Mouse (Mus musculus) cortical plate, adult 2 months (tissue): ENCODE data around the gene Thop1.

Experiments
- CTCF ChIP-seq: fragments of 200-500 bp; IDR thresholded peaks from 2 replicates; pipeline ENCODE4 v1.5.1; 2011; ENCODE audit warnings: mild to moderate bottlenecking, control low read depth, low read length; ENCODE audit not compliant: insufficient read depth; ENCODE audit errors: extremely low read depth
- POLR2A ChIP-seq: fragments of 200-500 bp; IDR thresholded peaks from 2 replicates; pipeline ENCODE4 v1.6.1; 2011; ENCODE audit warnings: mild to moderate bottlenecking, low read length, control low read depth; ENCODE audit not compliant: insufficient read depth; ENCODE audit errors: extremely low read depth

DNA sequence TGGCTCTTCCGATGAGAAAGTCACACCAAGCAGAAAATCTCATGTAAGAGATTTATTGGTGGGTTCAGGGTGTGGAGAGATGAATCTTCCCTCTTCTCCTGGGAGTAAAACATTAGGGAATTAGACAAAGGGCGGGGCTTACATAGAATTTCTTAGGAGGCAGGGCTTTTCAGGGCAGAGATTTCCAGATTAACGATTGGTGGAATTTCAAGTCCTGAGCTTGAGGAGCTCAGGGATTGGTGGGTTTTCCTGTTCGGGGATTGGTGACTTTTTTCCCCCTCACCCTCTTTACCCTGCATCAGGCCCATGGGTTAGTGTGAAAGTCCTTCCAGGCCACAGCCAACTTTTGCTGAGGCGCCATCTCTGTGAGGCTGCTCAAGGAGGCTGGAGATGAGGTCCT is 1.1 kb upstream of the Thop1 start:
- no peak for TF ChIP-seq CTCF
- no peak for TF ChIP-seq POLR2A
